Mouse (Mus musculus): ENCODE measurements around the gene Cpne1. TPM values are rescaled to one million over a fixed set of nuclear protein-coding genes. Genes with fewer than 3 reads are reported as not detected.

Cpne1 gene
- polyA plus RNA-seq, 1 experiment = 78.8 TPM

DNA sequence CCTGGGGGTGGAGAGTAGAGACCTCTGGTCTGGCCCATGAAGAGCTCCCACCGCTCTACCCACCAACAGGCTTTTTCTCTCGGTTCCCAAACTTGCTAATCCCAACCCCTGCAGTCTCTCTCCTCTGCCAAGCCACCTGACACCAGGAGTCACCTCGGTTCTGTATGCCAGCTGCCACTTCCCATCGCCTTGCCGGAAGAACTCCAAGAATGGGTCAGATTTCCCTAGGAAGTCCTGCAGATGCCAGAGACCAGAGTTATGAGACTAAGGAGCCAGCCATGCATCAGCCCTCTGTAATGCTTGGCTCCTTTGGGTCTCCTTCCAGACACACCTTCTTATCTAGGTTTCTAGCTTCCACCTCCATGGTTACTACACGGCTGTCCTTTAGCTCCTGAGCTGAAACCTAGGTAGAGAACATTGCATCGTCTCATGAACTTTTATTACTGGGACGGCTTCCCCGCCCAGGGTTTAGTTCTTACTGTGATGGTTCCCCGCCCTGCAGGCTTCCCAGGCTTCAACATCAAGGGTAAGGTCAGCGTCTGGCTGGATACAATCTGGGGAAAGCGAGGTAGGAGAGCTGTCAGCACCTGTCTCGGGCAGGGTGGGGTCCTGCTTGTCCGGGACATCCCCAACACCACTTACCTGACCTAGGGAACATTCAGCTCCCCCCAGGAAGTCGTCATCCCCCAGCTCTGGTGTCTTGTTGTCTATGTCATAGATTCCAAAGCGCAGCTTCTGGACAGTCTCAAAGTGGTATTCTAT lies 33.2 kb downstream of the Cpne1 start:
- TF ChIP-seq POLR2A (IDR thresholded peaks at IDR 0.05; ENCODE audit: borderline replicate concordance, extremely low read depth, insufficient read depth, insufficient read length, poor library complexity, severe bottlenecking) = no peak
- no peak for TF ChIP-seq CTCF (IDR thresholded peaks at IDR 0.05; ENCODE audit: borderline replicate concordance, extremely low read depth, insufficient read depth, insufficient read length)
- DNase-seq (ENCODE audit: low read depth) = no peak

DNA sequence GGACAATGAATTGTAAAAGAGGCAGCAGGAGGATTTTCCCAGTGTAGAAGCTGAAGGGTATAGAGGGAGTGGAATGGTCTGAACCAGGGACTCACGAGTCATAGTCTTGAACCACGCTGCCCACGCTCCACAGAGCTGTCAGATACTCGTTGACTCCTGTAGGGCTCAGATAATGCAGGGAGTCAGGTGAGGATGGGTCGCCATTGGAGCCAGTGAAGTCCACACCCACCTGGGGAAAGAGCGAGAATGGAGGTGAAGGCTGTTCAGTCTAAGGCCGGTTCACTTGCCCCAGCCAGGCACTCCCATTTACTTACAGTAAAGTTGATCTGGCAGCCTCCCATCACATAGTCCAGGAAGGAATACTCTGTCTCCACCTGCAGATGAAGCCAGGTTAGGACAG lies 34.3 kb downstream of the Cpne1 start:
- TF ChIP-seq CTCF (IDR thresholded peaks at IDR 0.05; ENCODE audit: borderline replicate concordance, extremely low read depth, insufficient read depth, insufficient read length) = no peak
- no peak for TF ChIP-seq POLR2A (IDR thresholded peaks at IDR 0.05; ENCODE audit: borderline replicate concordance, extremely low read depth, insufficient read depth, insufficient read length, poor library complexity, severe bottlenecking)
- no peak for DNase-seq (ENCODE audit: low read depth)

DNA sequence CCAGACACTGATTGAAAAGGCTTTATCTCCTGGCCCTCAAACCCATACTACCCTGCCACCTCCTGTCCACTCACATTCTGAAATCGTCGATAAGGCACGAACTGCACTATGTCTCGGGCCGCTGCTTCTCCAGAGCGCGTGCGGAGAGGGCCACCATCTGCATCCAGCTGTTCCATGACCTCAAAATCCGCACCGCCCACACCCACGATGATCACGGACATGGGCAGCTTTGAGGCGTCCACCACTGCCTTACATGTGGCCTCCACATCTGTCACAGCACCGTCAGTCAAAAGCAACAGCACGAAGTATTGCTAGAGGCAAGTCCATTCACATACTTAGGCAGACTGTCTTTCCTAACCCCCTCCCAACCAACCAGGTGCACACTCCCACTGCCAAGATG lies 38.0 kb downstream of the Cpne1 start:
- TF ChIP-seq POLR2A (IDR thresholded peaks at IDR 0.05; ENCODE audit: borderline replicate concordance, extremely low read depth, insufficient read depth, insufficient read length, poor library complexity, severe bottlenecking) (no peak), CTCF (IDR thresholded peaks at IDR 0.05; ENCODE audit: borderline replicate concordance, extremely low read depth, insufficient read depth, insufficient read length) (no peak)
- DNase-seq (ENCODE audit: low read depth) = no peak

DNA sequence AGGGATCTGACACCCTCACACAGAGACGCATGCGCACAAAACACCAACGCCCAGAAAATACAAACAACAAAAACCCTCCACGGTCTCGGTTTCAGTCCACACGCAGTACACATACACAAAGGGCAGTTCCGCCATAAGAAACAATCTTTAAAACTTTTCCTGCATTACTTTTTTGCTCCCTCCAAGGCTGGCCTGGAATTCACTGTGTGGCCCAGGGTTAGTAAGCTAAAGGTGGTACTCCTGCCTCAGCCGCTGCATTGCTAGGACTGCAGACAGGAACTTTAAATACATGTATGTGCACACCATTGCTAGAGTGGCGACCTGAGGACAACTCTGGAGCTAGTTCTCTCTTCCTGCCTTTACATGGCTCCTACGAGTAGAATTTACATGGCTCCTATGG lies 40.5 kb downstream of the Cpne1 start:
- TF ChIP-seq POLR2A (IDR thresholded peaks at IDR 0.05; ENCODE audit: borderline replicate concordance, extremely low read depth, insufficient read depth, insufficient read length, poor library complexity, severe bottlenecking) = no peak
- TF ChIP-seq CTCF (IDR thresholded peaks at IDR 0.05; ENCODE audit: borderline replicate concordance, extremely low read depth, insufficient read depth, insufficient read length) = no peak
- no peak for DNase-seq (ENCODE audit: low read depth)

DNA sequence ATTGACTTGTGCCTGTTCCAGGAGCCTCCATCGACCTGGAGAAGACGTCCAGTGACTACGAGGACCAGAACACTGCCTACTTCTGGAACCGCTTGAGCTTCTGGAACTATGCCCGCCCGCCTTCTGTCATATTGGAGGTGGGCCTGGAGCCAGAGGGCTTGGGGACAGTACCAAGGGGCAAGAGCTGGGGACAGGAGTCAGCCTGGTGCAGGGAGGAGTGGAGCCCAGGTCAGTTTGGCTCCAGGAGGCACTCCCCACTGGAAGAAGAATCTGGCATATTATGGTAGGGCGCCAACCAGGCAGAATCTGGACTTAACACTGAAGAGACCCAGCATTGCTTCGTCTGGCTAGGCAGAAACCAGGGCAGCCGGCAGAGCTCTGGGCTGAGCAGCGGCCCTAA lies 43.8 kb downstream of the Cpne1 start:
- TF ChIP-seq POLR2A (IDR thresholded peaks at IDR 0.05; ENCODE audit: borderline replicate concordance, extremely low read depth, insufficient read depth, insufficient read length, poor library complexity, severe bottlenecking) = no peak
- no peak for TF ChIP-seq CTCF (IDR thresholded peaks at IDR 0.05; ENCODE audit: borderline replicate concordance, extremely low read depth, insufficient read depth, insufficient read length)
- DNase-seq (ENCODE audit: low read depth) = no peak

DNA sequence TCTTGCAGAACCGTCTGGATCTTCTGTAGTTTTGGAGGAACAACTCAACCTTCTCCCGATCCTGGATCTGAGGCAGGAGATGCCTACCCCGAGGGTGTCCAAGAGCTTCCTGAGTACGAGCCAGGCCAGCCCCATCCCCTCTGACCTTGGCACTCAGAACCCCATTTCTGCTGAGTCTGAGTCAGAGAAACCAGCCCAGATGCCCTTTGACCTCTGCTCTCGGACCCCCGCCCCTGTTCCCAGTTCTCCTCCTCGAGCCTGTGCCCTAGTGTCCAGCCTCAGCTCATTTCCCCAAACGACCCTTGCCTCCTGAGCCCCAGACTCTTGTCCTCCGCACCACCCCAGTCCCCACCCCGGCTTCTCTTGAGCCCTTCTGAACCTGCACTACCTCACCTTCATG lies 45.6 kb downstream of the Cpne1 start:
- TF ChIP-seq POLR2A (IDR thresholded peaks at IDR 0.05; ENCODE audit: borderline replicate concordance, extremely low read depth, insufficient read depth, insufficient read length, poor library complexity, severe bottlenecking) = no peak
- TF ChIP-seq CTCF (IDR thresholded peaks at IDR 0.05; ENCODE audit: borderline replicate concordance, extremely low read depth, insufficient read depth, insufficient read length) = no peak
- DNase-seq (ENCODE audit: low read depth) = no peak

DNA sequence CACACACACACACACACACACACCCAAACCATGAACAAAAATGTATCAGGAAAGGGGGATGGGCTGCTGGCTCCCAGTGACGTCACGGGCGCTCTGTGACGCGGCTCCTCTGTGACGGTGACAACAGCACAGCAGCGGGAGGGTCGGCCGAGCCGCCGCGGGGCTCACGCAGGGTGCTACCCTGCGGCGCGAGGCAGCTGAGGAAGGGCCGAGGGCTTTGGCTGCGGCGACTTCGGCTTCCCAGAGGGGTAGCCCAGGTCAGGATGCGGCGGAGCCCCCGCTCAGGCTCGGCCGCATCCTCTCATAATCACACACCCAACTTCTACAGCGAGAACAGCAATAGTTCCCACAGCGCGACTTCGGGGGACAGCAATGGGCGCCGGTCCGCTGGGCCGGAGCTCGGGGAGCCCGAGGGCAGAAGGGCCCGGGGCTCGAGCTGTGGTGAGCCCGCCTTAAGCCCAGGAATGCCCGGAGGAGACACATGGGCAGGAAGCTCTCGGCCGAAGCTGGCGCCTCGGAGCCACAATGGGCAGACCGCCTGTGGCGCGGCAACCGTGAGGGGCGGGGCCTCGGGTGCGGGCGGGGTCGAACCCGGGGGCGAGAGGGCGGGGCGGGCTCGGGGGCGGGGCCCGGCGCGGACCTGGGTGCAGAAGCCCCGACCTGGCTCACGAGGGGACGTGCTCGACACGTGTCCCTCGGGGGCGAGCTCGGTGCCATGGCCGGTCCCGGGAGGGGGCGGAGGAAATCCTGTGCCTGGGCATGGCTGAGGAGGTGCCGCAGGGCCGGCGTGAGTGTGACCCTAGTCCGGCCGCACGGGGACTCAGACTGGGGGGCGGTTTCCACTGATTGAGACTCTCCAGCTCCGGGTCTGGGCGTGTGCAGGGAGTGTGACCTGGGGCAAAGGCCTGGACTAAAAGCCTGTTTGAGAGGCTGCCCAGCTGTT lies 46.4 kb downstream of the Cpne1 start, which contains the start of gene Spag4:
Gene Spag4 (plus strand): TSS at position 77 of the 943 bp plus-strand sequence.
- TF ChIP-seq POLR2A (IDR thresholded peaks at IDR 0.05; ENCODE audit: borderline replicate concordance, extremely low read depth, insufficient read depth, insufficient read length, poor library complexity, severe bottlenecking) = peak; percentile 65
- TF ChIP-seq CTCF (IDR thresholded peaks at IDR 0.05; ENCODE audit: borderline replicate concordance, extremely low read depth, insufficient read depth, insufficient read length) = no peak
- DNase-seq (ENCODE audit: low read depth) = peak; percentile 79

DNA sequence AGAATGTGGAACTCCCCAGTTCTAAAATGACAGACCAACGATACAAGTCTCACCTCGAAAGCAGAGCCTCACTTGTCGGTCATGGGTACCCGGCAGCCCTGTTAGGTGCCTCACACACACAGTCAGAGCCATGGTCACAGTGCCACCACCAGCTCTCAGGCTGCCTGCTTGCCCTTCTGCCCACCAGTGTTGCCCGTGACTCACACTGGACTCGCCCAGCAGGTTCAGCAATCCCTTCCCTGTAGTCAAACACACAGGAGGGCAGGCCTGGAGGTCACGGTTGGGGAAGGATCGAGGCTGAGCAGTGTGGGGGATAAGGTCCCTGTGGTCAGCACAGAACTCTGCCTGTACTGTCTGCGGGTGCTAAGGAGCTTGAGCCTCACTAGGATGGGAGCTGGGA lies 58.9 kb downstream of the Cpne1 start, which contains the start of gene Fer1l4:
Gene Fer1l4 (minus strand): TSS at position 132 of the 400 bp plus-strand sequence.
- TF ChIP-seq POLR2A (IDR thresholded peaks at IDR 0.05; ENCODE audit: borderline replicate concordance, extremely low read depth, insufficient read depth, insufficient read length, poor library complexity, severe bottlenecking) = no peak
- no peak for TF ChIP-seq CTCF (IDR thresholded peaks at IDR 0.05; ENCODE audit: borderline replicate concordance, extremely low read depth, insufficient read depth, insufficient read length)
- no peak for DNase-seq (ENCODE audit: low read depth)

DNA sequence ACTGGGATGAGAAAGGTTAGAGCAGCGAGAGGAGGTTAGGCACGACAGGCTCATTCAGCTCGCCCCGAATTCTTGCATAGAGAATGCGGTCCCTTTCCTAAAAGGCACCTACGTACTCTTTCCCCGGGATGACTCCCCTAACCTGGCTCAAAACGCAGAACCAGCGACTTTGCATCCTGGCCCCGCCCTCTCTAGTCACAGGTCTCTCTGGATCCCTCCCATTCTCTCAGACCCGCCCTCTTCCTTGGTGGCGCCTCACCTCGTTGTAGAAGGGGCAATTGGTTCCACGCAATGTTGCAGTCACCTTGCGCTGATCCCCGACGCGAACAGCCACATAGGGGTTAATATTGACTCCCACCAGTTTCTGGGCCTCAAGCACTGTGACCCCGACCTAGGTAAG lies 63.8 kb downstream of the Cpne1 start:
- TF ChIP-seq CTCF (IDR thresholded peaks at IDR 0.05; ENCODE audit: borderline replicate concordance, extremely low read depth, insufficient read depth, insufficient read length) (no peak), POLR2A (IDR thresholded peaks at IDR 0.05; ENCODE audit: borderline replicate concordance, extremely low read depth, insufficient read depth, insufficient read length, poor library complexity, severe bottlenecking) (no peak)
- DNase-seq (ENCODE audit: low read depth) = no peak

DNA sequence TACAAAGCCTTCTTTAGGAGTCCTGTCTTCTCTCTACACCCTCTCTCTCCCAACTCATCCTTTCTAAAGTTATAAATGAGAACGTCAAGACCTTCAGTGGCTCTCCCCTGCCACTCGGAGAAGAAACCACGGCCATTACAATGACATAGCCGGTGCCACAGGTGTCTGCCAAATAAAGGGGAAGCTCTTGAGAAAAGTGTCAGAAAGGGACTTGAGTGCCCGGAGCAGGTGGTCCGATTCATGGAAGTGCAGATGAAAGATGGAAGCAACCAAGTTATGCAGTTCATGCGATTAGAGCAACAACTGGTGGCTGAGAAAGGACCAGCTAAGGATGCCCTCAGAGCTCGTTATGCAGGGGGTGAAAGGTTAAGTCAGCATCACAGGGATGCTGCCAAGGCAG lies 68.9 kb downstream of the Cpne1 start:
- TF ChIP-seq CTCF (IDR thresholded peaks at IDR 0.05; ENCODE audit: borderline replicate concordance, extremely low read depth, insufficient read depth, insufficient read length) (no peak), POLR2A (IDR thresholded peaks at IDR 0.05; ENCODE audit: borderline replicate concordance, extremely low read depth, insufficient read depth, insufficient read length, poor library complexity, severe bottlenecking) (no peak)

DNA sequence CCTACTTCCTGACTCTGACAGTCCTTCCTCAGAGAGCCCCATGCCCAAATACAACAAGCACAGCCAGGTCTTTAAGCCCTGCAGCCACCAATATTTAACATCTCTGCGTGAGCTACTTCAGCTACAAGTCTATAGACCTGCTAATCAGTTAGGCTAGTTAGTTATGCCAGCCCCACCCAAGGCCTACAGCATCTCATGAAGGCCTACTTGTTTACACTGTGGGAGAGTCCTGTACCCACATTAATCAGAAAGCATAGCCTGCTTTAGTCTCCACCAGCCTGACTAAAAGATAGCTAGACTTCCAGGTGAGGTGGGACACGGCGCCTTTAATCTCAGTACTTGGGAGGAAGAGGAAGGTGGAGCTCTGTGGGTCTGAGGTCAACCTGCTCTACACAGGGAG lies 72.4 kb downstream of the Cpne1 start:
- no peak for DNase-seq (ENCODE audit: low read depth)
- no peak for TF ChIP-seq POLR2A (IDR thresholded peaks at IDR 0.05; ENCODE audit: borderline replicate concordance, extremely low read depth, insufficient read depth, insufficient read length, poor library complexity, severe bottlenecking)
- no peak for TF ChIP-seq CTCF (IDR thresholded peaks at IDR 0.05; ENCODE audit: borderline replicate concordance, extremely low read depth, insufficient read depth, insufficient read length)

More for the DNA sequence above, 68.9 kb downstream of the Cpne1 start:
- DNase-seq (ENCODE audit: low read depth) = no peak

Data from brain, embryonic 14.5 days (tissue).